9 mouse cellular contexts compared by ENCODE assay signal in genomic region chr2:71673087-71673920, GRCm38 (mm10).
A peak's percentile ranks its signal among the peaks of the same experiment; 100 is the strongest.
DNase-seq lines count a peak whose midpoint lies in the region; ATAC-seq lines count a peak whose summit lies in the region.
"Had no signal": no experiment of that assay in that cellular context is flagged by ENCODE, and none has a peak within 500 bp of the region (broad histone marks: within the 10 kb centered on the region; RNA-seq: fewer than 3 reads in every experiment).

No protein-coding gene starts in this region.

- H3K4me3 ChIP-seq in lung, embryonic 15.5 days = no peak overlapping the region
- H3K4me3 ChIP-seq: midbrain, embryonic 12.5 days had no signal

- peaks cover 14% of the 10 kb centered on the region for H3K4me1 ChIP-seq in lung, embryonic 15.5 days
- H3K4me1 ChIP-seq: midbrain, embryonic 12.5 days had no signal

- no peak overlapping the region for H3K9ac ChIP-seq in lung, embryonic 15.5 days
- H3K9ac ChIP-seq: midbrain, embryonic 12.5 days had no signal

- peak overlapping the region; percentile 83 for H3K27ac ChIP-seq in lung, embryonic 15.5 days
- H3K27ac ChIP-seq: midbrain, embryonic 12.5 days had no signal

- DNase-seq in adrenal gland, adult (ENCODE audit: inconsistent age in 2 of 2, low spot score in 1 of 2) = peak; percentile 79 to 83
- no peak for DNase-seq in adrenal gland, postnatal 4 days (ENCODE audit: low spot score in 2 of 2)
- peak; percentile 80 to 93 for DNase-seq in heart, adult 18-20 months
- peak; percentile 69 to 80 for DNase-seq in kidney, adult 8-10 months
- no peak for DNase-seq in natural killer cell, adult 2 months (ENCODE audit: low spot score in 2 of 2)
- DNase-seq in frontal cortex, adult 2 months (ENCODE audit: extremely low spot score in 1 of 2, low spot score in 1 of 2) = no peak
- no peak for DNase-seq in Muller cell, postnatal 12 days (ENCODE audit: inconsistent ontology term)

- ATAC-seq in lung, embryonic 15.5 days (ENCODE audit: borderline replicate concordance, extremely low read depth, low FRiP score, low TSS enrichment) = peak; percentile 88

- H3K4me2 ChIP-seq in lung, embryonic 15.5 days = no peak overlapping the region
- H3K4me2 ChIP-seq: midbrain, embryonic 12.5 days had no signal

- 49% methylated on average over 18 of the region's 18 CpGs for WGBS in lung, embryonic 15.5 days

- H3K36me3 ChIP-seq in lung, embryonic 15.5 days = no peaks in the 10 kb centered on the region
- H3K36me3 ChIP-seq: midbrain, embryonic 12.5 days had no signal

- H3K9me3 ChIP-seq in lung, embryonic 15.5 days = no peaks in the 10 kb centered on the region
- H3K9me3 ChIP-seq: midbrain, embryonic 12.5 days had no signal

- H3K27me3 ChIP-seq in lung, embryonic 15.5 days = no peaks in the 10 kb centered on the region
- H3K27me3 ChIP-seq: midbrain, embryonic 12.5 days had no signal

Comparison
In these comparisons a context has a peak if more than half of its experiments do, and no peak if none do; other contexts are left out.
1. DNase-seq: peak in adrenal gland, adult (2 of 2), heart, adult 18-20 months (2 of 2) and kidney, adult 8-10 months (2 of 2); none in adrenal gland, postnatal 4 days (0 of 2), natural killer cell, adult 2 months (0 of 2), frontal cortex, adult 2 months (0 of 2) and Muller cell, postnatal 12 days (single experiment).